Mouse (Mus musculus) midbrain, embryonic 11.5 days (tissue): ENCODE measurements around the gene Mmachc. TPM values are rescaled to one million over a fixed set of nuclear protein-coding genes. Genes with fewer than 3 reads are reported as not detected.

Experiments
- ATAC-seq: fragments of 200-750 bp; cut with Nextera tagmentation; 2 replicates; pipeline ENCODE4 v1.8.0; 2017; ENCODE audit warnings: moderate TSS enrichment, moderate library complexity; ENCODE audit not compliant: low FRiP score
- DNase-seq: peaks from one replicate; pipeline ENCODE4 v3.0.0; 2015; ENCODE audit warnings: low spot score; ENCODE audit errors: missing footprints
- H3K27ac ChIP-seq: fragments of 300-500 bp; sonication (generic); 2 replicates; pipeline ENCODE4 v1.5.1; 2014; ENCODE audit warnings: low read depth, low read length
- H3K27me3 ChIP-seq: fragments of 300-500 bp; sonication (generic); 2 replicates; pipeline ENCODE4 v1.6.1; 2014; ENCODE audit warnings: mild to moderate bottlenecking, low read length, moderate library complexity, mixed read lengths; ENCODE audit not compliant: control insufficient read depth, insufficient read depth
- H3K36me3 ChIP-seq: fragments of 300-500 bp; sonication (generic); 2 replicates; pipeline ENCODE4 v1.6.1; 2014; ENCODE audit warnings: mild to moderate bottlenecking, low read length, moderate library complexity, mixed read lengths; ENCODE audit not compliant: control insufficient read depth, insufficient read depth
- H3K4me1 ChIP-seq: fragments of 300-500 bp; sonication (generic); 2 replicates; pipeline ENCODE4 v1.6.1; 2014; ENCODE audit warnings: low read length; ENCODE audit not compliant: control insufficient read depth, insufficient read depth
- H3K4me2 ChIP-seq: fragments of 300-500 bp; sonication (generic); 2 replicates; pipeline ENCODE4 v1.6.1; 2014; ENCODE audit warnings: mild to moderate bottlenecking, moderate library complexity
- H3K4me3 ChIP-seq: fragments of 300-500 bp; sonication (generic); 2 replicates; pipeline ENCODE4 v1.5.1; 2014; ENCODE audit warnings: low read depth, low read length
- H3K9ac ChIP-seq: fragments of 300-500 bp; sonication (generic); 2 replicates; pipeline ENCODE4 v1.6.1; 2014; ENCODE audit warnings: low read length
- H3K9me3 ChIP-seq: fragments of 300-500 bp; sonication (generic); 2 replicates; pipeline ENCODE4 v1.6.1; 2016; ENCODE audit warnings: low read length; ENCODE audit not compliant: control insufficient read depth
- WGBS: fragments of 180-500 bp; shearing (Covaris S2); extraction: QIAGEN DNeasy Blood & Tissue Kit; methylation state at CpG from one replicate; pipeline ENCODE4 v1.1.7; 2014; 5-methylcytosine and 5-hydroxymethylcytosine counted together
- polyA plus RNA-seq: library from polyadenylated mRNA; unstranded; fragments of >200 nt; fragmentation: Nextera tagmentation; extraction: Ambion mirVana; gene quantifications from 2 replicates; pipeline ENCODE4 v1.2.1, GENCODE M21; 2014

Gene Mmachc
- polyA plus RNA-seq, 1 experiment from 2014 or later = 23.6 TPM

DNA sequence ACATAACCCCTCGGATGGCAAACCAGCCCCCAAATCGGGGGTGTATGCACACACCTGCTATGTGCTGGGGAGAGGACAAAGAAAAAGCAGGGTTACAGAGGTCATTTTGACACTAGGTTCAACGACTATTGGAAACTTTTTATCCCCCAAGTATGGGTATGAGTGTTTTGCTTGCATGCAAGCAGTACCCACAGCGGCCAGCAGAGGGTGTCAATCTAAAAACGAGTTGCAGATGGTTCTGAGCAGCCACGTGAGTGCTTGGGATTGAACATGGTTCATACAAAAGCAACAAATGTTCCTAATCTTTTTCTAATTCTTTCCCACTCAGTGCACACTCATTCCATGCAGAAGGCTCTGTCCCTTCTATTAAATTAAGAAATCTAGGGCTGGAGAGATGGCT is 4.4 kb downstream of the Mmachc start:
- H3K36me3 ChIP-seq = peaks cover 3% of the 10 kb centered on the region; the same call in 1 of the 2 replicates
- ATAC-seq = no peak
- WGBS = 39% methylated on average over 6 of the region's 6 CpGs

DNA sequence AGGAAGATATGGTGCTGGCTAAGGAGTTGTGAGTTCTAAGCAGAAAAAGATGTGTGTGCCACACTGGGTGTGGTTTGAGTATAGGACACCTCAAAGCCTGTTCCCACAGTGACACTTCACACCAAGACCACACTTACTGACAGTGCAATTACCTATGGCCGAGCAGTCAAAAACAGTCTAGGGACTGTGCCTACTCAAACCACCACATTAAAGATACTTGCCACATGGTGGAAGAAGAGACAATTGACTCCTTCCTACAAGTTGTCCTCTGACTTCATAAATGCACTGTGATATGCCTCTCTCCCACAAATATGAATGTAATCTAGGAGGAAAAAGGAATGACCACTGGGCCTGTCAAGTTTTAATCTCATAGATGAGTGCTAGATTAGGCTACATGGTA is 7.2 kb downstream of the Mmachc start:
- ATAC-seq = no peak
- Histone ChIP-seq H3K4me3 (no peak overlapping the region), H3K9me3 (no peaks in the 10 kb centered on the region), H3K9ac (no peak overlapping the region), H3K27ac (no peak overlapping the region), H3K4me1 (no peaks in the 10 kb centered on the region), H3K27me3 (no peaks in the 10 kb centered on the region), H3K36me3 (peaks cover 5% of the 10 kb centered on the region; the same call in 1 of the 2 replicates), H3K4me2 (no peak overlapping the region)
- peak; percentile 66 for DNase-seq
- WGBS = 88% methylated on average over 1 of the region's 1 CpGs

More for the DNA sequence above, 4.4 kb downstream of the Mmachc start:
- peak; percentile 97 for DNase-seq
- H3K4me3 ChIP-seq = no peak overlapping the region
- no peak overlapping the region for H3K27ac ChIP-seq
- no peaks in the 10 kb centered on the region for H3K9me3 ChIP-seq
- no peak overlapping the region for H3K9ac ChIP-seq
- peaks cover 3% of the 10 kb centered on the region; the same call in 1 of the 2 replicates for H3K4me1 ChIP-seq
- H3K4me2 ChIP-seq = no peak overlapping the region
- no peaks in the 10 kb centered on the region for H3K27me3 ChIP-seq

DNA sequence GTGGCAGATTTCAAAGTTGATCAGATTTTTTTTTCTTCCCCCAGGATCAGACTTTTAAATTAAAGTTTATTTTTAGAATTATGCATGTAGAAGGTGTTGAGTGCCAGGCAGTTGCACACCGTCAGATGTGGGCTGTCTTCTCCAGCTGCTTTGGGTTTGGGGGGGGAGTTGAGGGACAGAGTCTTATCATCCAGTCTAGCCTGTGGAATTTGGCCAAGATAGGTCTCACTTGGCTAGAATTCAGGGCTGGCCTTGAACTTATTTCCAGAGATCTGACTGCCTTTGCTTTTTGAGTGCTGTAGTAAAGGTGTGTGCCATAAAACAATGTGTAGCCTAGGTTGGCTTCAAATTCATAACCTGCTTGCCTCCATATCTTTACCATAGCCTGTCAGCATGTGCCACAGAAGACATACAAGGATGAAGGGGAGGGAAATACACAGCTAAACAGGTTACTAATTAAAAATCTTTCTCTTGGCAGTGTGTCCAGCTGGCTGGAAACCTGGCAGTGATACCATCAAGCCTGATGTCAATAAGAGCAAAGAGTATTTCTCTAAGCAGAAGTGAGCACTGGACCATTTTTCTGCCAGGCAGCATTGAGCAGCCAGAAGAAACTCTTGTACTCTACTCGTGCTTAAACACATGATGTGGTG is 9.4 kb downstream of the Mmachc start:
- 86% methylated on average over 2 of the region's 2 CpGs for WGBS
- Histone ChIP-seq H3K36me3 (peaks cover 9% of the 10 kb centered on the region), H3K9me3 (no peaks in the 10 kb centered on the region), H3K9ac (no peak overlapping the region), H3K27ac (no peak overlapping the region), H3K4me1 (no peaks in the 10 kb centered on the region), H3K4me3 (no peak overlapping the region), H3K4me2 (no peak overlapping the region), H3K27me3 (no peaks in the 10 kb centered on the region)
- DNase-seq (peak; percentile 61), ATAC-seq (no peak)

DNA sequence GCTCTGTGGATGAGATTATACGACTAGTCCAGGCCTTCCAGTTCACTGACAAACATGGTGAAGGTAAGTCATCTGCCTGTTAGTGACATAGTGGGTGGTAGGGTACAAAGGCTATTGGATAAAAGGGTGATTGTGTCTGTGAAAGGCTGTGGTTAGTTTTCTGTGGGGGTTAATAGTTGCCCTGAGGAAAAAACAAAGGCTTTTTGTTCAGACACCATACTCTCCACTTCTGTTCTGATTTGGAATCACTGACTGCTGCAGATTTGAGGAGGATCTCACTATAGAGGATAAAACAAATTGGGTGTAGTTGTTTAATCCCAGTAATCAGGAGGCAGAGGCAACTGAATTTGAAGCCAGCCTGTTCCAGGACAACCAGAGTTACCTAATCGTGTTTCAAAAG is 14.4 kb downstream of the Mmachc start:
- H3K9ac ChIP-seq = no peak overlapping the region
- H3K9me3 ChIP-seq = no peaks in the 10 kb centered on the region
- ATAC-seq (no peak), DNase-seq (peak; percentile 47)
- H3K27ac ChIP-seq = no peak overlapping the region
- H3K4me2 ChIP-seq = no peak overlapping the region
- H3K36me3 ChIP-seq = peaks cover 22% of the 10 kb centered on the region
- H3K4me1 ChIP-seq = no peaks in the 10 kb centered on the region
- no peak overlapping the region for H3K4me3 ChIP-seq
- no peaks in the 10 kb centered on the region for H3K27me3 ChIP-seq
- 87% methylated on average over 2 of the region's 2 CpGs for WGBS

DNA sequence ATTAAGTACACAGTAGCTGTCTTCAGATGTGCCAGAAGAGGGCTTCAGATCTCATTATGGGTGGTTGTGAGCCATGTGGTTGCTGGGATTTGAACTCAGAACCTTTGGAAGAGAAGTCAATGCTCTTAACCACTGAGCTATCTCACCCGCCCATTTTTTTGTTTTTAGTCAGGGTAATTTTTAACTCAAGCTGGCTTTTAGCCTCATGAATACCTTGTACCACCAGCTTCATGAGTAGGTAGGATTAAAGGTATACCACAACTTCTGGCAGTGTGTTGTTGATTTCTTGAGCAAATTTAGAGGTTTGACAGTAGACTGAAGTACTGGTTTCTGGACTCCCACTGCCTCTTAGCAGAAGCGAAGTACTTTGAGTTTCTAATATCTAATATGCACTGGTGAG is 16.1 kb downstream of the Mmachc start:
- DNase-seq (peak; percentile 64), ATAC-seq (no peak)
- Histone ChIP-seq H3K9ac (no peak overlapping the region), H3K4me1 (peaks cover under 1% of the 10 kb centered on the region; the same call in 1 of the 2 replicates), H3K27me3 (no peaks in the 10 kb centered on the region), H3K27ac (no peak overlapping the region), H3K9me3 (no peaks in the 10 kb centered on the region), H3K36me3 (peaks cover 22% of the 10 kb centered on the region), H3K4me3 (no peak overlapping the region), H3K4me2 (no peak overlapping the region)
- WGBS = 89% methylated on average over 2 of the region's 2 CpGs

DNA sequence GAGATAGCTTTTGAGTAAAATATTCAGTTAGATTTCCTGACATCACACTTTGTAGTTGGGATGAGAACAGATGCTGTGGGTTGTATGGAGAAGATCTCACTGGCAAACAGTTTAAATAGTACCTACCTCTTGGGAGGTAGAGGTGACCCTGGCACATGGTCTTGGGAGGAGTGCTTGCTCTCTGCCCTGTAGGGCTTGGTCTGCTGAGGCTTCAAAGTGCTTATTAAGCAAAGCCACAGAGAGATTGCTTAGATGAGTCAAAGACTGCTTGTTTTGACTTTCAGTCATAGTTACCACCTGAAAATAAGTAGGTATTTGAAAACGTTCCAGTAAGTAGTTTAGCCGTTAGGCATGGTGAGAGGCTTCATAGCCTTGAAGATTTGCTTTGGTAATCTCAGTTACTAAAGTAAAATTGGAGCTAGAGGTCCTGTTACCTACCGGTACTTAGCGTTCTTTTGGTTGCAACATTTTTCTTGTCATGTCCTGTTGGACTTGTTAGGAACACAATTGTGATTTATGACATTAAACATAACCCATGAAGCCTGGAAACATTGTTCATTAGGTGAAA is 18.8 kb downstream of the Mmachc start:
- Histone ChIP-seq H3K27me3 (no peaks in the 10 kb centered on the region), H3K4me3 (no peak overlapping the region), H3K9ac (no peak overlapping the region), H3K9me3 (no peaks in the 10 kb centered on the region), H3K4me2 (no peak overlapping the region), H3K27ac (no peak overlapping the region), H3K36me3 (peaks cover 20% of the 10 kb centered on the region; the same call in 1 of the 2 replicates), H3K4me1 (peaks cover 10% of the 10 kb centered on the region)
- 92% methylated on average over 4 of the region's 4 CpGs for WGBS
- DNase-seq = peak; percentile 35
- no peak for ATAC-seq

DNA sequence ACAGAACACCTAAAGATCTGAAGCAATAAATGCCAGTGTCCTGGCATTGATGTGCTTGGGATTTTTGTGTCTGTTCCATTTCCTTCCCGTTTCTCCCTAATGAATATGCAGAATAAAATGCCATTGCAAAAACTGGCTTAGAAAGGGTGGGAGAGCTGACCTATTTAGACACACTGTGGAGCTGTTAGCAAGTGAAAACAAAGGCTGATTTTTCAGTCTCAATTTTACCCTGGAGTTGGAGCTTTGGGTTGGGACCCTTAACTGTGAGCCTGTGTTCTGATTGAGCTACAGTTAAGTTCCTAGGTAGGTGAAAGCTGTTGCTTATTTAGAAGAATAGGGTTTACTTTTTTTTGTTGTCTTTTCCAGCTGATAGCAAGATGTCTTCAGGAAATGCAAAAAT is 21.2 kb downstream of the Mmachc start:
- H3K9me3 ChIP-seq = no peaks in the 10 kb centered on the region
- no peak overlapping the region for H3K27ac ChIP-seq
- H3K4me2 ChIP-seq = peak overlapping the region; percentile 75
- peak; percentile 85 for DNase-seq
- H3K4me3 ChIP-seq = peak overlapping the region; percentile 70
- WGBS = 26% methylated on average over 1 of the region's 1 CpGs
- no peaks in the 10 kb centered on the region for H3K27me3 ChIP-seq
- H3K9ac ChIP-seq = no peak overlapping the region; the same call in 1 of the 2 replicates
- peaks cover 8% of the 10 kb centered on the region; the same call in 1 of the 2 replicates for H3K36me3 ChIP-seq
- H3K4me1 ChIP-seq = peaks cover 10% of the 10 kb centered on the region
- no peak for ATAC-seq

DNA sequence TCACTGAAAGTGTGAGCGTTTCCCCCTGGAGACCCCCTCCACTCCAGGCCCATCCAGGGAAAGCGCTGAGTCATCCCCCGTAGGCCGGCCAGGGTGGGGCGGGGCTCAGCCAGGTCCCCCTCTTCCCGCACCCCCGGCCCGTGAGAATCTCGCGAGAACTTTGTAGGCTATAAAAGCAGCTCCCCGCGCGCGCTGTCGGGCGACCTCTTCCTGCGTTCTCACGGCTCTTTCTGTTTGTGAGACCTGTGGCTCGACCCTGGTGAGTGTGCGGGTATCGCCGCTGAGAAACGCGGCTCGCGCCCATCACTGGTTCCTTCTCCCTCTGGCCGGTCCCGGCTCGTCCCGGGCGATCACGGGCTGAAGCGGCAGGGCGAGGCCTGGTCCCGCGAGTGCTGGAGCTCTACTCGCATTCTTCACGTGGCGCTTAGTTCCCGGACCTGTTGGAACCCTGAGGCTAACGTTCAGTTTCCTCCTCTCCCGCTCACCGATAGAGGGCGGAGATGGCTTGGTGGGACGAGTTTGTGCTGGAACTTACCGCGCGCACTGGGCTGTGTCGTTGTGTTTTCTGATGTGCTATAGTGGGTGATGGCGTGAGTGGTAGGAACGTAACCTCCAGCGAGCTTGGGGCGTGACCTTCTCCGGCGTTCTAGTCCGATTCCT is 22.7 kb downstream of the Mmachc start, which contains the start of gene Prdx1:
TSS of gene Prdx1 (plus strand) at position 143 of the 660 bp plus-strand sequence.
- Histone ChIP-seq H3K4me3 (peak within 1 kb of the TSS; percentile 70), H3K9me3 (no peaks in the 10 kb centered on the region), H3K9ac (peak within 1 kb of the TSS; percentile 76), H3K27me3 (no peaks in the 10 kb centered on the region), H3K36me3 (peaks cover 7% of the 10 kb centered on the region; the same call in 1 of the 2 replicates), H3K4me1 (peaks cover 10% of the 10 kb centered on the region), H3K27ac (peak within 1 kb of the TSS; percentile 86), H3K4me2 (peak within 1 kb of the TSS; percentile 75)
- DNase-seq (peak; percentile 99), ATAC-seq (peak; percentile 97)
- under 1% methylated on average over 56 of the region's 56 CpGs for WGBS

DNA sequence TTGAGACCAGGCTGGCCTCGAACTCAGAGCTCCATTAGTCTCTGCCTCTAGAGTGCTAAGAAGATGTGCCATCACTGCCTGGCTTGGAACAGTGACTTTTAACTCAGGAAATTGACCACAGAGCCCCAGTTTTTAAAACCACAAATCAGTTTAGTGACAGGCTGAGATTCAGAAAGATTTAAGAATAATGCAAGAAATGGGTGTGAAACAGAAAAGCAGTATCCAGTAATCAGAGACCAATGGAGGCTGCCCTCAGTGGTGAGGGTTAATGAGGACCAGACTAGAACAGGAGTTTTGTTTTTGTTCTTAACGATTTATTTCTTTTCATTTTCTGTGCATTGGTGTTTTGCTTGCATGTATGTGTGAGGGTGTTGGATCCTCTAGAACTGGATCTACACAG is 23.5 kb downstream of the Mmachc start:
- peaks cover 10% of the 10 kb centered on the region for H3K4me1 ChIP-seq
- DNase-seq (no peak), ATAC-seq (no peak)
- 81% methylated on average over 2 of the region's 2 CpGs for whole genome bisulfite sequencing
- H3K27ac ChIP-seq = no peak overlapping the region
- no peaks in the 10 kb centered on the region for H3K27me3 ChIP-seq
- no peak overlapping the region for H3K9ac ChIP-seq
- peaks cover 7% of the 10 kb centered on the region; the same call in 1 of the 2 replicates for H3K36me3 ChIP-seq
- H3K4me2 ChIP-seq = no peak overlapping the region
- H3K4me3 ChIP-seq = no peak overlapping the region
- H3K9me3 ChIP-seq = no peaks in the 10 kb centered on the region
